Mouse (Mus musculus) midbrain, embryonic 14.5 days (tissue): Measurements from ENCODE around the gene Vars2. TPM values are rescaled to one million over a fixed set of nuclear protein-coding genes. Genes with fewer than 3 reads are reported as not detected.

Source experiments
- ATAC-seq: fragments of 200-750 bp; cut with Nextera tagmentation; 2 replicates; pipeline ENCODE4 v1.8.0; 2017; ENCODE audit warnings: moderate number of reproducible peaks, moderate library complexity; ENCODE audit not compliant: low FRiP score, low TSS enrichment
- DNase-seq: peaks from one replicate; pipeline ENCODE4 v3.0.0-alpha.2; 2015
- H3K27ac ChIP-seq: fragments of 300-500 bp; sonication (generic); replicated peaks from 2 replicates; pipeline ENCODE4 v1.5.1; 2014; ENCODE audit warnings: mild to moderate bottlenecking, low read depth, low read length, moderate library complexity
- H3K27me3 ChIP-seq: fragments of 300-500 bp; sonication (generic); 2 replicates; pipeline ENCODE4 v1.6.1; 2014; ENCODE audit warnings: low read length, control low read depth, mixed read lengths; ENCODE audit not compliant: control insufficient read depth, insufficient read depth
- H3K36me3 ChIP-seq: fragments of 300-500 bp; sonication (generic); 2 replicates; pipeline ENCODE4 v1.6.1; 2014; ENCODE audit warnings: low read length, control low read depth; ENCODE audit not compliant: control insufficient read depth, insufficient read depth
- H3K4me1 ChIP-seq: fragments of 300-500 bp; sonication (generic); 2 replicates; pipeline ENCODE4 v1.6.1; 2014; ENCODE audit warnings: mild to moderate bottlenecking, antibody characterized with exemption, low read length, control low read depth; ENCODE audit not compliant: control insufficient read depth, insufficient read depth
- H3K4me2 ChIP-seq: fragments of 300-500 bp; sonication (generic); 2 replicates; pipeline ENCODE4 v1.6.1; 2014; ENCODE audit warnings: mild to moderate bottlenecking, low read length, moderate library complexity
- H3K4me3 ChIP-seq: fragments of 300-500 bp; sonication (generic); replicated peaks from 2 replicates; pipeline ENCODE4 v1.5.1; 2014; ENCODE audit warnings: low read depth, low read length
- H3K9ac ChIP-seq: fragments of 300-500 bp; sonication (generic); replicated peaks from 2 replicates; pipeline ENCODE4 v1.6.1; 2014; ENCODE audit warnings: mild to moderate bottlenecking, low read length, moderate library complexity
- H3K9me3 ChIP-seq: fragments of 300-500 bp; sonication (generic); 2 replicates; pipeline ENCODE4 v1.6.1; 2016; ENCODE audit warnings: low read length, control low read depth, mixed read lengths; ENCODE audit not compliant: control insufficient read depth
- WGBS: fragments of 180-500 bp; shearing (Covaris S2); extraction: QIAGEN DNeasy Blood & Tissue Kit; methylation state at CpG from one replicate; pipeline ENCODE4 v1.1.7; 2014; 5-methylcytosine and 5-hydroxymethylcytosine counted together
- polyA plus RNA-seq: library from polyadenylated mRNA; unstranded; fragments of >200 nt; fragmentation: Nextera tagmentation; extraction: Ambion mirVana; gene quantifications from 2 replicates; pipeline ENCODE4 v1.2.1, GENCODE M21; 2014

Vars2 gene
- polyA plus RNA-seq, 1 experiment from 2014 or later, result 14.8 TPM

DNA sequence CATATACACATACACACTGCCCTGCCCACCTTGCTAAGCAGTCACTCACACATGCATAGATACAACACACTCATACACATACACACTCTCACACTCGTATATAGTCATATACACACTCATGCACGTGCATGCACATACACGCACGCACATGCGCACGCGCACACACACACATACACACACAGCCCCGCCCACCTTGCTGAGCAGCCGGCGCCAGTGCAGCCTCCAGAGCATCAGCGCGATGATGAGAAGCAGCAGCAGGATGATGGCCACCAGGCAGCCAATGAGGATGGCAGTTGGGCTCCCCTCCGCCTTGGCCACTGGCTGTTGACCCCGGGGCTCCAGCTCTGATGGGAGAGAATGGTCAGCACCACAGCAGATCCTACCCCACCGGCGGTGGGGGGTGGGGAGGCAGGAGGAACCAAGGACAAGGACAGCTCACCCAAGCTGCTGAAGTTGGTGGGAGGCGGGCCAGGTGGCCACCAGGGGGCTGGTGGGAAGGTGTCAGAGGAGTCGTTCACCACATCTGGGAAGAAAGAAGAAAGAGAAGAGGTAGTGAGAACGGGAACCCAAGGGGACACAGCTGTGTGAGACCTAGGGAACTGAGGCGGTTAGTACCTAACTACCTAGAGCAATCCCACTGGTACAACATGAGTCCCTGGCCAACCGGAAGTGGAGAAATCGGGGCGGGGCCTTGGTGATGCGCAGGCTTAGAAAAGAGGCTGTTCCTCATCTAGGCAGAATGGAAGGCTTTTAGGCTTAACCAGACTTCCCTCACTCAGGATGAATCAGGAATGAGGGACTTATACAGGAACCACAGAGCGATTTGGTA is 21.2 kb upstream of the Vars2 start:
- ATAC-seq, result no peak
- H3K4me3 ChIP-seq, result no peak overlapping the region
- H3K36me3 ChIP-seq, result peaks cover 99% of the 10 kb centered on the region
- peaks cover 13% of the 10 kb centered on the region for H3K4me1 ChIP-seq
- no peaks in the 10 kb centered on the region for H3K9me3 ChIP-seq
- H3K4me2 ChIP-seq, result no peak overlapping the region
- 93% methylated on average over 25 of the region's 25 CpGs for WGBS
- no peaks in the 10 kb centered on the region for H3K27me3 ChIP-seq
- no peak overlapping the region for H3K9ac ChIP-seq
- no peak for DNase-seq
- no peak overlapping the region for H3K27ac ChIP-seq

DNA sequence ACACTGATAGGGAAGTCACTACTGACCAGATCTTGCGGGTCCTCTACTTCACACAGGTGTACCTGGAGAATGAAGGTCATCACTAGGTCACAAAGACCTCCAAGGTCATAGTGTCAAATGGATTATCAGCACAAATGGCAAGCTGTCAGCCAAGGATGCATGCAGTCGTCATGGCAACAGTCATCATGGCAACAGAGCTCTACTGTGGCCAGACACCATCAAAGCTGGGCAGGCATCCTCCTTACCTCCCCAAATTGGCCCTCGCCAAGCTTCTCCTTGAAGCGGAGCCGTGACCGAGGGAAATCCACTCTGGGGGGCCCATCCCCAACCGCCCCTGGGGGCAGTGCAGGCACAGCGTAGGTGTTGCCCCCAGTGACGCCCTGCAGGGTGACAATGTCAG is 17.7 kb upstream of the Vars2 start:
- ATAC-seq (no peak), DNase-seq (peak; percentile 66)
- 34% methylated on average over 9 of the region's 9 CpGs for WGBS
- no peak overlapping the region for H3K4me3 ChIP-seq
- peaks cover 13% of the 10 kb centered on the region for H3K4me1 ChIP-seq
- H3K4me2 ChIP-seq, result no peak overlapping the region; the same call in 1 of the 2 replicates
- no peaks in the 10 kb centered on the region for H3K27me3 ChIP-seq
- peak overlapping the region; percentile 9; the same call in 1 of the 2 replicates for H3K9ac ChIP-seq
- H3K27ac ChIP-seq, result peak overlapping the region; percentile 70
- H3K9me3 ChIP-seq, result no peaks in the 10 kb centered on the region
- H3K36me3 ChIP-seq, result peaks cover 99% of the 10 kb centered on the region

DNA sequence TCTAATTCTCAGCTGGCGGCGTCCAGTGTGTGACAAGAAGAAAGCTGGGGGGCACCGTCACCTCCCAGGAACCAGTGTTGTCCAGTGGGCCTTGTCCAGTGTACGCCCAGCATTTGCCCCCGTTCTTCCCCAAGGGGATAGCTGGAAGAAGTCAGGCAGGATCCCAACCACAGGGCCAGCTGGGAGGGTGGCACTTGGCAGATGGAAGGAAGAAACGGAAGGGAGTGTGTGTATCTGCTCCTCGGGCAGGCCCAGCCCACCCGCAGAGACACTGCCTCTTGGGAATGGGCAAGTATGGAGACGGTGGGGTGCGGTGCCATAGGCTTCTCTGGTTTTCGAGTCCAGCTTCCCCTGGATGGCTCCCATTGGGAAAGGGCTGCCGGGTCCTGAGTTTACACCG is 14.6 kb upstream of the Vars2 start:
- no peak overlapping the region for H3K27ac ChIP-seq
- no peaks in the 10 kb centered on the region for H3K27me3 ChIP-seq
- H3K9ac ChIP-seq, result no peak overlapping the region
- ATAC-seq, result no peak
- DNase-seq, result no peak
- peaks cover 13% of the 10 kb centered on the region for H3K4me1 ChIP-seq
- H3K36me3 ChIP-seq, result peaks cover 72% of the 10 kb centered on the region
- H3K4me3 ChIP-seq, result no peak overlapping the region
- 89% methylated on average over 13 of the region's 13 CpGs for WGBS
- H3K9me3 ChIP-seq, result no peaks in the 10 kb centered on the region
- no peak overlapping the region for H3K4me2 ChIP-seq

DNA sequence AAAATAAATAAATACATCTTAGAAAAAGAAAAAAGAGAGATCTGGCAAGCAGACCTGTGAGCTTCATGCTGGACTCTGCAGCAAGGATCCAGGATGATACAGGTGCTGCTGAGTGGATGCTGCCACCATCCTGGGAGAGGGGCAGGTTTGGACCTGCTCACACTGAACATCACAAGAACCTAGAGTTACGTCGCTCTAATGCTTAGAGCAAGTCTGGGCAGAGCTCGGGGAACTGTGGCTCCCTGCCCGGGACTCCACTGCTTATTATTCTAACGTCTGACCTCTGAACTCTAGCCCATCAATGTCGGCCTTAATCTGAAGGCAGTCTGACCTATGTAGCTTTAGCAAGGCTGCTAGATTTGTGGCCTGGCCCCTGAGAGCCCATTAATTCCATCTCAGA is 13.2 kb upstream of the Vars2 start:
- ATAC-seq, result no peak
- WGBS, result 39% methylated on average over 6 of the region's 6 CpGs
- DNase-seq, result no peak
- Histone ChIP-seq H3K9ac (no peak overlapping the region; the same call in 1 of the 2 replicates), H3K4me3 (no peak overlapping the region), H3K9me3 (no peaks in the 10 kb centered on the region), H3K4me1 (peaks cover 8% of the 10 kb centered on the region; the same call in 1 of the 2 replicates), H3K4me2 (no peak overlapping the region), H3K27ac (no peak overlapping the region), H3K36me3 (peaks cover 58% of the 10 kb centered on the region), H3K27me3 (no peaks in the 10 kb centered on the region)

DNA sequence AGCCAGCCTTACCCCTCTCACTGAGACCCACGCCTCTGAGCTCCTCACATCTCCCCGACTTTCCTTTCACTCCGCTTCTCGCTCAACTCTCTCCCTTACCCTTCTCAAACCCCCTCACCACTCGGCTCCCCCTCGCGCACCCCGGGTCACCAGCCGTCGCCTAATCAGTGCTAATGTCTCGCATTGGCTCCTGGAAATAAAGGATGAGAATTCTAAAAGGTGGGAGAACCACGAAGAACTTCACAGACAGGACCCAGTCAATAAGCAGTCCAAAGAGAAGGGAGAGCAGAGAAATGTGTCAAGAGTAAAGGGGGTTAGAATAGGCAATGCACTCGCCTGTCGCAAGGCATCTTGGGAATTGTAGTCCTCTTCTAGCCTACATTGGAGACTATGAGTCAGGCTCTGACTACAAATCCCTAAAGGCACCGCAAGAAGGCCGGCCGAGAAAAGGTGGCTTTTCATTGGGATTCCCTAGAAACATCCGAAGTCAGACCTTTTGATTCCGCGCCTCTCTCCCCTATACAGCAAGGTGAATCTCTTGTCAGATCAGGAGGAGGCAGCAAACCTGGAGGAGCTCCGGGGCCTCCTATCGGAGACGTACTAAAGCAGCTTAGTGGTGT is 6.1 kb upstream of the Vars2 start, which contains the start of gene Gtf2h4:
Gene Gtf2h4 (minus strand): TSS at position 324 of the 620 bp plus-strand sequence.
- H3K9me3 ChIP-seq, result no peaks in the 10 kb centered on the region
- H3K4me3 ChIP-seq, result peak within 1 kb of the TSS; percentile 67
- H3K9ac ChIP-seq, result peak within 1 kb of the TSS; percentile 79
- WGBS, result 1% methylated on average over 23 of the region's 23 CpGs
- no peak within 1 kb of the TSS; the same call in 1 of the 2 replicates for H3K27ac ChIP-seq
- ATAC-seq (peak; percentile 96), DNase-seq (peak; percentile 98)
- no peaks in the 10 kb centered on the region for H3K27me3 ChIP-seq
- peaks cover 6% of the 10 kb centered on the region; the same call in 1 of the 2 replicates for H3K4me1 ChIP-seq
- peaks cover 13% of the 10 kb centered on the region; the same call in 1 of the 2 replicates for H3K36me3 ChIP-seq
- peak within 1 kb of the TSS; percentile 70 for H3K4me2 ChIP-seq

DNA sequence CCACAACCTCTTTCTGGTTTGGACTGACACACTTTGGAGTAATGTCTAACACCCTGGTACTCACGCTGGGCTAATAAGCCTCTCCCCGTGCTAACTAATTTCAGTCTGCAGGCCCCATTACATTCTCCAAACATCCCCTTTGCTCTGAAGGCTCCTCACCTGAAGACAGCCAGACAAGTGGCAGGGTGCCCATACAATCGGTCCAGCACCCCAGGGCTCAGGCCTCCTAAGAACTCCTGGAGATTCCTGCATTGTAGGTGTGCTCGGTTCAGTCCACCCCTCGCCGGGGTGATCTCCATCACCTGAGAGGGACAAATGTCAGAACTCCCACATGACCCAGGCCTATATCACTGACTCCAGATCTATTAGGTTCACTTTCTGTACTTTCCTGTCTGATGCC is 5.1 kb upstream of the Vars2 start:
- ATAC-seq (no peak), DNase-seq (no peak)
- peak overlapping the region; percentile 79; the same call in 1 of the 2 replicates for H3K9ac ChIP-seq
- peak overlapping the region; percentile 70 for H3K4me2 ChIP-seq
- no peaks in the 10 kb centered on the region for H3K9me3 ChIP-seq
- H3K36me3 ChIP-seq, result peaks cover 13% of the 10 kb centered on the region; the same call in 1 of the 2 replicates
- no peaks in the 10 kb centered on the region for H3K27me3 ChIP-seq
- no peak overlapping the region for H3K27ac ChIP-seq
- no peak overlapping the region for H3K4me3 ChIP-seq
- peaks cover 11% of the 10 kb centered on the region; the same call in 1 of the 2 replicates for H3K4me1 ChIP-seq
- WGBS, result 90% methylated on average over 6 of the region's 6 CpGs

DNA sequence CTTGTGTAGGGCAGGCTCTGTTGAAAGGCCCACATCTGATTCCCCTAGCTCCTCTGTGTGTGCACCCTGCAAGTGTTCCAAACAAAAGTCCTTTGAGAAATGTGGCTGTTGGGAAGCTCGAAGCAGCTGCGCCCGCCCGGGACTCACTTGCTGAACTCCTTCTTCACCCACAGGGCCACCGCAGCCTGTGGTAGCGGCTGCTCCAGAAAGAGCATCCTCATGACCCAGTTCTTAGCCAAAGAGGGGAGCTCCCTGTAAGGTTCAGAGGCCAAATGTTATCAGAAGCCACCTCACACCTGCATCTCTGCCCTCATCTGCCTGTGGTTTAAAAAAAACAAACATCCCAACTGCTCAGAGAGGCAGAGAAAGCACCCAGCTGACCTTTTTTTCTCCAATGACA is 4.5 kb upstream of the Vars2 start:
- Histone ChIP-seq H3K4me1 (peaks cover 11% of the 10 kb centered on the region; the same call in 1 of the 2 replicates), H3K9me3 (no peaks in the 10 kb centered on the region), H3K9ac (no peak overlapping the region), H3K4me2 (no peak overlapping the region), H3K27ac (no peak overlapping the region), H3K4me3 (no peak overlapping the region), H3K36me3 (peaks cover 13% of the 10 kb centered on the region; the same call in 1 of the 2 replicates), H3K27me3 (no peaks in the 10 kb centered on the region)
- no peak for ATAC-seq
- DNase-seq, result no peak
- WGBS, result 89% methylated on average over 6 of the region's 6 CpGs

DNA sequence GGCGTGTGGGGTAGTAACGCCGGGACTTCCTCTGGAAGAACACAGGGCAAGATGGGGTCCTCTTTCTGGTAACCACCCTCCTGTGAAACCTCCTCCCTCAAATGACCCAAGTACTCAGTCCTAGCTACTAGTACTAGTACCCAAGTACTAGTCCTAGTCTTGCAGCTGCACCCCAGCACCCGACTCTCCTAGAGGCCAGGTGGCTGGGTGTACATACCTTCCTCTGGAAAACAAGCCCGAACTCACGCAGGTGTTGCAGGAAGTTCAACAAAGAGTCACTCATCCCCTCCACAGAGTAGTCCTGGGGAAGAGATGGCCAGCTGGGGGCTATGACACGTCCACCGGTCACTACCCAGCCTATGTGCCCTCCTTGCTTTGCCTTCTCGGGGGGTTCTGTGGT is 2.3 kb upstream of the Vars2 start:
- Histone ChIP-seq H3K4me2 (no peak overlapping the region), H3K4me1 (peaks cover 16% of the 10 kb centered on the region), H3K36me3 (peaks cover 13% of the 10 kb centered on the region; the same call in 1 of the 2 replicates), H3K27ac (no peak overlapping the region), H3K9ac (no peak overlapping the region), H3K27me3 (no peaks in the 10 kb centered on the region), H3K9me3 (no peaks in the 10 kb centered on the region), H3K4me3 (no peak overlapping the region)
- 92% methylated on average over 9 of the region's 9 CpGs for WGBS
- ATAC-seq (no peak), DNase-seq (no peak)
